In genomic region chr14:28959042-28959441, GRCm38 (mm10) we compare ENCODE assay signal across 15 mouse cellular contexts. TPM values are rescaled to one million over a fixed set of nuclear protein-coding genes. Genes with fewer than 3 reads are reported as not detected.
DNase-seq lines count a peak whose midpoint lies in the region; ATAC-seq and TF ChIP-seq lines count a peak whose summit lies in the region.
"Had no signal": no experiment of that assay in that cellular context is flagged by ENCODE, and none has a peak within 500 bp of the region (broad histone marks: within the 10 kb centered on the region; RNA-seq: fewer than 3 reads in every experiment).

No protein-coding gene starts in this region.

- H3K4me2 ChIP-seq in forebrain, embryonic 16.5 days (ENCODE audit: low read length): no peak overlapping the region
- H3K4me2 ChIP-seq in hindbrain, embryonic 16.5 days (ENCODE audit: low read length): no peak overlapping the region
- no peak overlapping the region for H3K4me2 ChIP-seq in neural tube, embryonic 15.5 days
- H3K4me2 ChIP-seq: liver, embryonic 13.5 days had no signal

- no peak overlapping the region for H3K9ac ChIP-seq in forebrain, embryonic 16.5 days (replicated peaks; ENCODE audit: low read depth, low read length)
- no peak overlapping the region for H3K9ac ChIP-seq in hindbrain, embryonic 16.5 days (ENCODE audit: low read depth, low read length)
- H3K9ac ChIP-seq in neural tube, embryonic 15.5 days (replicated peaks): no peak overlapping the region
- H3K9ac ChIP-seq: liver, embryonic 13.5 days had no signal

- H3K36me3 ChIP-seq in forebrain, embryonic 16.5 days (ENCODE audit: control insufficient read depth, insufficient read depth): no peaks in the 10 kb centered on the region
- no peaks in the 10 kb centered on the region for H3K36me3 ChIP-seq in hindbrain, embryonic 16.5 days (ENCODE audit: control insufficient read depth, insufficient read depth, low read length)
- no peaks in the 10 kb centered on the region for H3K36me3 ChIP-seq in neural tube, embryonic 15.5 days
- H3K36me3 ChIP-seq: liver, embryonic 13.5 days had no signal

- peaks cover 28% of the 10 kb centered on the region for H3K4me1 ChIP-seq in forebrain, embryonic 16.5 days (replicated peaks; ENCODE audit: control insufficient read depth, insufficient read depth, low read length)
- H3K4me1 ChIP-seq in hindbrain, embryonic 16.5 days (ENCODE audit: control insufficient read depth, insufficient read depth, low read depth, low read length): peaks cover 16% of the 10 kb centered on the region
- H3K4me1 ChIP-seq in neural tube, embryonic 15.5 days: peaks cover 27% of the 10 kb centered on the region
- H3K4me1 ChIP-seq: liver, embryonic 13.5 days had no signal

- H3K27ac ChIP-seq in layer of hippocampus, adult 2 months: peak overlapping the region; percentile 53; the same call in 1 of the 2 replicates
- peak overlapping the region; percentile 81 for H3K27ac ChIP-seq in forebrain, embryonic 16.5 days (ENCODE audit: low read length)
- H3K27ac ChIP-seq in hindbrain, embryonic 16.5 days (ENCODE audit: low read depth, low read length): peak overlapping the region; percentile 64
- H3K27ac ChIP-seq in neural tube, embryonic 15.5 days (replicated peaks): peak overlapping the region; percentile 18; the same call in 1 of the 2 replicates
- H3K27ac ChIP-seq: kidney, postnatal 0 days; liver, embryonic 13.5 days had no signal

- no peaks in the 10 kb centered on the region for H3K27me3 ChIP-seq in forebrain, embryonic 16.5 days (replicated peaks; ENCODE audit: control insufficient read depth, insufficient read depth, low read length)
- H3K27me3 ChIP-seq in hindbrain, embryonic 16.5 days (replicated peaks; ENCODE audit: control insufficient read depth, insufficient read depth, low read length): no peaks in the 10 kb centered on the region
- H3K27me3 ChIP-seq in neural tube, embryonic 15.5 days (replicated peaks): no peaks in the 10 kb centered on the region
- H3K27me3 ChIP-seq: liver, embryonic 13.5 days had no signal

- DNase-seq in layer of hippocampus, adult 2 months (ENCODE audit: low spot score in 2 of 2): no peak
- DNase-seq in layer of hippocampus, adult 18-20 months (ENCODE audit: low spot score in 2 of 2): no peak
- DNase-seq in gastrocnemius, postnatal 14 days: no peak
- no peak for DNase-seq in spleen, postnatal 36 days (ENCODE audit: low spot score in 2 of 2)
- no peak for DNase-seq in Muller cell, postnatal 12 days (ENCODE audit: inconsistent ontology term)
- DNase-seq: liver, embryonic 13.5 days; lung, postnatal 36 days; spleen, adult 18-20 months had no signal

- H3K4me3 ChIP-seq in layer of hippocampus, adult 2 months: no peak overlapping the region
- no peak overlapping the region for H3K4me3 ChIP-seq in forebrain, embryonic 16.5 days (replicated peaks; ENCODE audit: low read length)
- H3K4me3 ChIP-seq in hindbrain, embryonic 16.5 days (ENCODE audit: low read length): no peak overlapping the region
- no peak overlapping the region for H3K4me3 ChIP-seq in neural tube, embryonic 15.5 days (replicated peaks)
- H3K4me3 ChIP-seq: liver, embryonic 13.5 days had no signal

- WGBS in forebrain, embryonic 16.5 days: 17% methylated on average over 3 of the region's 3 CpGs
- WGBS in hindbrain, embryonic 16.5 days: 14% methylated on average over 3 of the region's 3 CpGs
- 22% methylated on average over 3 of the region's 3 CpGs for WGBS in neural tube, embryonic 15.5 days

- TF ChIP-seq CTCF in layer of hippocampus, adult 2 months (conservative IDR thresholded peaks at IDR 0.05): no peak

- intact Hi-C loops in gastrocnemius, postnatal 14 days (cut with DNase I; ENCODE audit: low total_unique reads): no loop called here

- H3K9me3 ChIP-seq in forebrain, embryonic 16.5 days (ENCODE audit: control insufficient read depth, low read length): no peaks in the 10 kb centered on the region
- H3K9me3 ChIP-seq in hindbrain, embryonic 16.5 days (ENCODE audit: control insufficient read depth, low read length): no peaks in the 10 kb centered on the region
- no peaks in the 10 kb centered on the region for H3K9me3 ChIP-seq in neural tube, embryonic 15.5 days (replicated peaks)
- H3K9me3 ChIP-seq: liver, embryonic 13.5 days had no signal

- peak; percentile 19 for ATAC-seq in forebrain, embryonic 16.5 days
- peak; percentile 43 for ATAC-seq in hindbrain, embryonic 16.5 days
- no peak for ATAC-seq in neural tube, embryonic 15.5 days (ENCODE audit: low FRiP score)
- ATAC-seq: inflammation-experienced regulatory T-cells, adult 6 months had no signal

RNA-seq across cellular contexts. Expression of gene Lrtm1, which starts 59.0 kb away (rescaled TPM):
- not detected for total RNA-seq in layer of hippocampus, adult 2 months (2021)
- not detected for total RNA-seq in layer of hippocampus, adult 18-20 months (2021)
- 0.07 and 0.33 TPM in 2 replicates for polyA plus RNA-seq in forebrain, embryonic 16.5 days (2015; fragmentation: Nextera tagmentation; extraction: Ambion mirVana)
- 0.31 and 0.38 TPM in 2 replicates for polyA plus RNA-seq in hindbrain, embryonic 16.5 days (2015; fragmentation: Nextera tagmentation; extraction: Ambion mirVana)
- 0.14 and 0.37 TPM in 2 replicates for polyA plus RNA-seq in neural tube, embryonic 15.5 days (2015; fragmentation: Nextera tagmentation; extraction: Ambion mirVana)
- total RNA-seq in gastrocnemius, postnatal 14 days (2021): 10 to 100 TPM; 23.4 to 35.1 TPM
- total RNA-seq: layer of hippocampus, postnatal 25 days; left cerebral cortex, postnatal 4 days had no signal
- polyA plus RNA-seq: inflammation-experienced regulatory T-cells, adult 6 months had no signal

Comparison
In these comparisons a context has a peak if more than half of its experiments do, and no peak if none do; other contexts are left out.
1. H3K27ac ChIP-seq: peak in every context shown above with its lines; median percentile 81 in forebrain, embryonic 16.5 days; 64 in hindbrain, embryonic 16.5 days; 53 in layer of hippocampus, adult 2 months; 18 in neural tube, embryonic 15.5 days.
2. RNA of gene Lrtm1, which starts 59.0 kb away (total RNA-seq): 23.4 to 35.1 TPM in gastrocnemius, postnatal 14 days; not detected in layer of hippocampus, adult 2 months and not detected in layer of hippocampus, adult 18-20 months; every median in the first group is over 10 times any median in the second.